Mouse (Mus musculus) frontal cortex, adult (tissue): ENCODE measurements around the gene Oscar.

Experiments used
- ATAC-seq: cut with Nextera tagmentation; 2 replicates; pipeline ENCODE4 v1.9.2; 2017; ENCODE audit warnings: mild to moderate bottlenecking, moderate library complexity, mixed read lengths; ENCODE audit not compliant: low TSS enrichment

The Oscar gene

DNA sequence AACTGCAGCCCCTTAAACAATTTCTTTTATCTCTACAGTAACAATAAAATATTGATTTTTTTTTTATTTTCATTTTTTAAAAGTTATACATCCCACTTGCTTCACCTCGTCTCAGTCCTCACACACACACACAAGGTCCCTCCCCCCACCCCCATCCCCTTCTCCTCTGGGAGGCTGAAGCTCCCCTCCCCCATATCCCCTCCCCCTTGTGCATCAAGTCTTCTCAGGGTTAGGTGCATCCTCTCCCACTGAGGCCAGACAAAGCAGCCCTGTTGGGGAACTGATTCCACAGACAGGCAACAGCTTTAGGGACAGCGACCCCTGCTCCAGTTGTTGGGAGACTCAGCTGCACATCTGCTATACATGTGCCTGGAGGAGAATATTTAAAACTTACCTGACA is 48.6 kb downstream of the Oscar start:
- no peak for ATAC-seq
